Mouse (Mus musculus) myocyte (in vitro differentiated cells): ENCODE data around the gene Gm47283. TPM values are rescaled to one million over a fixed set of nuclear protein-coding genes. Genes with fewer than 3 reads are reported as not detected.
"Not testable (repeated sequence)": the region's sequence is repeated elsewhere in the genome, so short reads cannot be mapped to it uniquely, and the experiment has no call there.

Experiments
- H3K27me3 ChIP-seq: one replicate; pipeline ENCODE4 v1.6.1; 2011; ENCODE audit not compliant: control insufficient read depth, insufficient read depth, insufficient read length
- H3K36me3 ChIP-seq: one replicate; pipeline ENCODE4 v1.6.1; 2011; ENCODE audit not compliant: control insufficient read depth, insufficient read depth
- H3K4me2 ChIP-seq: one replicate; pipeline ENCODE4 v1.6.1; 2011; ENCODE audit warnings: low read depth, control low read depth
- H3K4me3 ChIP-seq: one replicate; pipeline ENCODE4 v1.5.1; 2011; ENCODE audit warnings: mild to moderate bottlenecking, control low read depth, moderate library complexity
- H3K79me2 ChIP-seq: one replicate; pipeline ENCODE4 v1.6.1; 2011; ENCODE audit not compliant: control insufficient read depth, insufficient read depth
- H3ac ChIP-seq: one replicate; pipeline ENCODE4 v1.6.1; 2011; ENCODE audit not compliant: control insufficient read depth, insufficient read length
- polyA plus RNA-seq: library from polyadenylated mRNA; unstranded; fragments of >200 nt; fragmentation: generic; extraction: Trizol; gene quantifications from one replicate; pipeline ENCODE4 v1.2.1, GENCODE M21; 2012; ENCODE audit warnings: missing spikeins

The Gm47283 gene
- polyA plus RNA-seq, 1 experiment, result not detected

GRCm38 (mm10) chrY:90839077-90839476 is 54.5 kb downstream of the Gm47283 start, which contains the start of gene Gm21748:
Gm21748 (minus strand) TSS chrY:90839177.
- H3ac ChIP-seq, H3K27me3 ChIP-seq, H3K4me2 ChIP-seq, H3K79me2 ChIP-seq, H3K36me3 ChIP-seq, H3K4me3 ChIP-seq: not testable (repeated sequence)

Other genes starting within 250 kb of the Gm47283 start
- not detected for gene Gm21860, start 29.9 kb upstream of the Gm47283 start, polyA plus RNA-seq
- gene Gm21748, start 54.4 kb downstream of the Gm47283 start, polyA plus RNA-seq, result not detected